Mouse (Mus musculus): ENCODE measurements around the gene Pofut2. TPM values are rescaled to one million over a fixed set of nuclear protein-coding genes. Genes with fewer than 3 reads are reported as not detected.
"Not testable (repeated sequence)": the region's sequence is repeated elsewhere in the genome, so short reads cannot be mapped to it uniquely, and the experiment has no call there.

The Pofut2 gene
- total RNA-seq, 2 experiments from 2014 or later = 45.8 to 48.2 TPM

DNA sequence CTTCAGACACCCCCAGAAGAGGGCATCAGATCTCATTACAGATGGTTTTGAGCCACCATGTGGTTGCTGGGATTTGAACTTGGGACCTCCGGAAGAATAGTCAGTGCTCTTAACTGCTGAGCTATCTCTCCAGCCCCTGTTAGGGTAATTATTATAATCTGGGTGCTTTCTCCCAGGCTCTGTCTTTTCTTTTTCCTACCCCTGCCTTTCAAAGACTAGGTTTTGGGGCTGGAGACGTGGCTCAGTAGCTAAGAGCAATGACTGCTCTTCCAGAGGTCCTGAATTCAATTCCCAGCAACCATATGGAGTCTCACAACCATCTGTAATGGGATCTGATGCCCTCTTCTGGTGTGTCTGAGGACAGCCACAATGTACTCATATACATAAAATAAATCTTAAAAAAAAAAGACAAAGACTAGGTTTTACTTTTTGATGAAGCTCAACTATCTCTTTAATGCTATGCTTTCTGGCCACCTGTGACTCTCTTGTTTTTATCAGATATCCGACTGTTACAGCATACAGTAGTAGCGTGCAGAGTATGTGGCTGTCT is 902 bp upstream of the Pofut2 start:
- intact Hi-C loops (cut with DNase I) = no loop called here
- no peak for DNase-seq

DNA sequence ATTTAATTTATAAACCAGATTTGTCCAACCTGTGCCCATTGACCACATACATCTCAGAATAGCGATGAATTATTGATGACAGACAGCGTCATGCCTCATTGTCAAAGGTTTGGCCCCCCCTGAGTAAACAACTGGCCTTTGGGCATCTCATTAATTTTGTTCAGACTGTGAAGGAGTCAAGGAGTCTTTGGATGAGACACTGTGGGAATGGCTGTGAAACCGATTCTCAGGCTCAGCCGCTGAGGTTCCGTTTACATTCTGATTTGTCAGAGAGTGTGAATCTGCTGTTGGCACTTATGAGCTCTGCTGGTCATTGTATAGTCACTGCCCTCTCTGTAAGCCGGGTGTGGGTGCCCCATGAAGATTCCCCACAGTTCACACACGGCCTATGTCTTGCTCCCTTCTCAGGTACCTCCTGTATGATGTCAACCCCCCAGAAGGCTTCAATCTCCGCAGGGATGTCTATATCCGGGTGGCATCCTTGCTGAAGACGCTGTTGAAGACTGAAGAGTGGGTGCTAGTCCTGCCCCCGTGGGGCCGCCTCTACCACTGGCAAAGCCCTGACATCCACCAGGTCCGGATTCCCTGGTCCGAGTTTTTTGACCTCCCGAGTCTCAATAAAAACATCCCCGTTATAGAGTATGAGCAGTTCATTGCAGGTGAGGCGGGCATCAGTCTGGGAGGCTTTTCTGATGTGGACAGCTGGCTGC is 1.3 kb downstream of the Pofut2 start:
- DNase-seq = no peak
- intact Hi-C loops (cut with DNase I) = no loop called here

GRCm38 (mm10) chr10:77266281-77266680 is 7.3 kb downstream of the Pofut2 start:
- intact Hi-C loops (cut with DNase I) = no loop called here
- DNase-seq = peak in 1 of 2 experiments; percentile 37

DNA sequence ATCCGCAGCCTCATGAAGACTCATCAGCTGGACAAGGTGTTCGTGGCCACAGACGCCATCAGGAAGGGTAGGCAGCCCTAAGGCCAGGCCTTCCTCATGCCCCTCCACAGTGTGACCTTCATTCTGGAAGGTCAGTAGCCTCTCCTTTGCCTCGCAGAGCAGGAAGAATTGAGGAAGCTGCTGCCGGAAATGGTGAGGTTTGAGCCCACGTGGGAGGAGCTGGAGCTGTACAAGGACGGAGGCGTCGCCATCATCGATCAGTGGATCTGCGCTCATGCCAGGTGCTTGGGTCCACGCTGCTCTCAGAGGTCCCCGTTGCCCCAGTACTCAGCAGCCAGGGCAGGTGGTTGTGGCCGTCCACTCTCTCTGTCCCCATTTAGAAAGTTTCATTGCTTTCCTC is 8.0 kb downstream of the Pofut2 start:
- intact Hi-C loops (cut with DNase I) = no loop called here
- no peak for DNase-seq

DNA sequence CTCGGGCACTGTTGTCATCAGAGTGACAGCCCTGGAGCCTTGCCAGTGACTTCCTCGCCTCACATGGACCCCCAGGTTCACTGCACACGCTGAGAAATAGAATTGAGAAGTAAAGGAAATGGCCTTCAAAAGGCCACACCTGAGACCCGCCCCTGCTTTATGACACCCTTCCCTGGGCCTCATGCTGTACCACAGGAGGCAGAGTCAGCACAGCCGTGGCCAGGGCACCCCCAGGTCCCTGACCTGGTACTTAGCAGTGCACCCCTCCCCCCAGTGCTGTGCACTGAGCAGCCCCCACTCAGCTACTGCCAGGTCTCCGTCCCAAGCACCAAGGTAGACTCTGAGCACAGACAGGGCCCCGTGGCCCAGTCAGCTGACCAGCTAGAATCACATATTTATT is 10.1 kb downstream of the Pofut2 start:
- intact Hi-C loops (cut with DNase I) = no loop called here
- DNase-seq = no peak

DNA sequence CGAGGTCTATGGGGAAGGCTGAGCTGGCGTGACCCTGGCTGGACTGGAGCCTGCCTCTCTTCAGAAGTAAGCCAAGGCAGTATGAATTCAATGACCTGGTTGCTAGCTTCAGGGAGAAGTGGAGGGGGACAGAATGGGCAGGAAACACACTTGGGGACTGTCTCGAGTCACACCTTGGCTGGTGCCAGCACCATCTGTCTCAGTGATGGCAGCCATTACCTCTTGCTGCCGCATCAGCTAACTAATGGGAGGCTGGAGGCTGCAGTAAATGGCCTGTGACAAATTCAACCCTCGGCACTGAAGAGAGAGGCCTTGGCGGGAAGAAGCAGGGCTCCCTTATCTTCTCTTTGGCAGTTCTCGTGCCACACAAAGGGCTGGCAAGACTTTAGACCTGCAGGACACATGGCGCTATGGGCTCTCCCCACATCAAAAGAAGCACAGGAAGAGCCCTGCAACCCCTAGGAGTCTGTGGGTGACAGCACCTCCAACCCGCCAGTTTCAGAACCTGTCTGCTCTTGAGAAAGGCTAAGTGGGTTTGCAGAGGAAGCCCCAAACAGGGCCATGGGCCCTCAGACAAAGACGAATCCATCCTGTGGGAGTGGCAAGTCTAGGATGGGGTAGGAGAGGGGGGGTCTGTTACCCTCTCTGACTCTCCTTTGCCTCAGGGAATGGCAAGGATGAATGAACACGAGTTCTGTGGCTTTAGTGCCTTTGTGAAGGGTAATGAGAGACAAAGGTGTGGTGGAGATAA is 14.1 kb downstream of the Pofut2 start:
- no peak for DNase-seq
- intact Hi-C loops (cut with DNase I) = no loop called here

GRCm38 (mm10) chr10:77273798-77274197 is 14.8 kb downstream of the Pofut2 start:
- DNase-seq = no peak
- intact Hi-C loops (cut with DNase I) = no loop called here

- intact Hi-C loops (cut with DNase I) = loop anchor here (1.0 to 5.0 kb wide), 2 partner anchors 227 to 285 kb away; no protein-coding TSS in a partner anchor
- DNase-seq = not testable (repeated sequence)
These were observed 23.1 kb downstream of the Pofut2 start for GRCm38 (mm10) chr10:77282085-77282484.

GRCm38 (mm10) chr10:77282822-77283221 is 23.8 kb downstream of the Pofut2 start:
- DNase-seq = peak; percentile 77 to 86
- intact Hi-C loops (cut with DNase I) = loop anchor here (1.0 to 5.0 kb wide), 3 partner anchors 70 to 284 kb away; no protein-coding TSS in a partner anchor

GRCm38 (mm10) chr10:77284832-77285231 is 25.8 kb downstream of the Pofut2 start:
- intact Hi-C loops (cut with DNase I) = loop anchor here (5.0 kb wide), 1 partner anchor 282 kb away; no protein-coding TSS in a partner anchor
- no peak for DNase-seq

DNA sequence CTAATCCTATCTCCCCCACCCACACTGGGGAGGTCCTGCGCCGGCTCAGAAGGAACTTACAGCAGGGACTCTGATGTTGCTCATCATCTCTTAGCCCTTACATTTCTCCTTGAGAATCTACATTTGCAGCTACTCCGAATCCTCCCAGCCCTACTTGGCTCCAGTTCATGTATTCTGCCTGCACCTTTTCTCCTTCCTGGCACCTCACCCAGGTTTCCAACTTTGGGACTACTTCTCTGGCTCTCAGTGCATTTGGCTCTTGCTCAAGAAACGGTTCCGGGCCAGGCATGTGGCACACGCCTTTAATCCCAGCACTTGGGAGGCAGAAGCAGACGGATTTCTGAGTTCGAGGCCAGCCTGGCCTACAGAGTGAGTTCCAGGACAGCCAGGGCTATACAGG is 28.6 kb downstream of the Pofut2 start:
- intact Hi-C loops (cut with DNase I) = no loop called here
- DNase-seq = no peak

GRCm38 (mm10) chr10:77288639-77289195 is 29.7 kb downstream of the Pofut2 start:
- intact Hi-C loops (cut with DNase I) = no loop called here
- DNase-seq = no peak

DNA sequence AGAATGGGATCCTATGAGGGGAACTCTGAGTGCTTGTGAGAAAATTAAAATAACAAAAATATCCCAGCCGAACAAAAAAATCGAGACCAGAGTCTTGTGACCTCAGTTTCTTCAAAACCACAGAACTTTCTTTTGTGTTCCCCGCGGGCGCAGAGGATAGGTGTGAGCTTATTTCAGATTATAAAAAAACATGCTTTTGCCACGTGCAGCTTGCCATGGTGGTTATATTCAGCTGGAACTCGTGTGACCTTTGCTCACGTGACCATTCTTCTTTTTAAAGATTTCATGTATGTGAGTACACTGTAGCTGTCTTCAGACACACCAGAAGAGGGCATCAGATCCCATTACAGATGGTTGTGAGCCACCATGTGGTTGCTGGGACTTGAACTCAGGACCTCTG is 30.5 kb downstream of the Pofut2 start:
- intact Hi-C loops (cut with DNase I) = no loop called here
- no peak for DNase-seq

DNA sequence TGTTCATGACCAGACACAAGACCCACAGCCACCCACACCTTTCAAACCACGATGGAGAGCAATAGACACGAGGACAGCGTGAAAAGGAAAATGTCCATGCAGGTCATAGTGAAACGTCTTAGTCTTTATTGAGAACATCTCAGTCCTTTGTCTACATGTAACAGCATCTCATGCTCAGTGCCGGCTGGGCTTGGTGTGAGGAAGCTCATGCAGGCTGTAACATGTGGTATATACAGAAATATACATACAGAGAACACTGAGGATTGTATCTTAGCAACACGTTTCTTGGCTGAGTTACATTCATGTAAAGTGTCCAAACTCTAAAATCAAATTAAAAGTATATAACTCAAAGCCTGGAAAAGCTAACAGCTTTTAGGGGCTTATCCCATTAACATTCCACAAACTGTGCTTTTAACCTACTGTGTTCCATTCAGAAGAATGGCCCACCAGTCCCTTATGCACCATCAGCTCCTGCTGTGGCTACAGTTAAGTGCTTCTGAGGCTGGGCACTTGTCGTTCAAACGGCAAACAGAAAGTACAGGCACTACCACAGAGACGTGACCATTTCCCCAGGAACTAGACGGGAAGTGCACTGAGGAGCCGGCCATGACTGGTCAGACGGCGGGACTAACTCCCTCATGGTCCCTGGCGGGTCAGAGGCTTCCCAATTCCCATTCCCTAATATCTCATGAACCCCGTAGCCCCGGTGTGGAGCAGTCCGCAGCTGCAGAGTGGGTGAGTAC is 31.8 kb downstream of the Pofut2 start:
- no peak for DNase-seq
- intact Hi-C loops (cut with DNase I) = no loop called here

GRCm38 (mm10) chr10:77294691-77295090 is 35.7 kb downstream of the Pofut2 start:
- peak; percentile 10 to 21 for DNase-seq
- intact Hi-C loops (cut with DNase I) = no loop called here

- DNase-seq = no peak
- intact Hi-C loops (cut with DNase I) = no loop called here
These were observed 39.6 kb downstream of the Pofut2 start for GRCm38 (mm10) chr10:77298621-77299020.

- no peak for DNase-seq
- intact Hi-C loops (cut with DNase I) = no loop called here
These were observed 40.2 kb downstream of the Pofut2 start for GRCm38 (mm10) chr10:77299194-77299593.

DNA sequence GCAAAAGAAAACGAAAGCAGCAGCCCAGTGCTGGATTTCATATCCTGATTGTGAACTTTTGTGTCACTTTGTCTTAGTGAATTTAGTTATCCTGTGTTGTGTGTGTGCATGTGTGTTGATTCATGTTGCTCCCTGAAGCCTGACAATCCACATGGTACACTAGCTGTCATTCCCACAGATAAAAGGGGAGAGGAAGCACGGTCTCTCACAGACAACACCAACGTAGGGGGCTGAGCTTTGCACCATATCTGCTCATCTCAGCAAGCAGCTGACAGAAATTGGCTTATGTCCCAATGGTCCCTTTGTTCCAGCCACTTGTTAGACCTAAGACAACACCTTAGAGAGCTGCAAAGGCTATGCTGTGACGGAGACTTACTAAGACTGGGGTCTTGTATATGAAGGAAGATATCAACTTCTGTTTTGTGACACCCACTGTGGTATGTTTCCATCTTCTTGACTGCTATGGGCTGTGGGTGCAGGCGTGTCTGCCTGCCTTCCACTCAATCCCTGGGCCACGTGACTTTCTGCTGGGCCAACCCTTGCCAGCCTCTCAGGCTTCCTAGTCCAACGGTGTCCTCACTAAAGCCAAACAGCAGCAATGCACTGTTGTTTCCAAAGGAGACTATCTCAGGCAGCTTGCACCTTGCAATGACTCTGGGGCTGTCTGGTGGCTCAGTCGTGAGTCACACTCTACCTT is 41.4 kb downstream of the Pofut2 start:
- intact Hi-C loops (cut with DNase I) = no loop called here

GRCm38 (mm10) chr10:77300934-77301297 is 41.9 kb downstream of the Pofut2 start:
- intact Hi-C loops (cut with DNase I) = no loop called here
- no peak for DNase-seq

More for the DNA sequence above, 41.4 kb downstream of the Pofut2 start:
- no peak for DNase-seq

DNA sequence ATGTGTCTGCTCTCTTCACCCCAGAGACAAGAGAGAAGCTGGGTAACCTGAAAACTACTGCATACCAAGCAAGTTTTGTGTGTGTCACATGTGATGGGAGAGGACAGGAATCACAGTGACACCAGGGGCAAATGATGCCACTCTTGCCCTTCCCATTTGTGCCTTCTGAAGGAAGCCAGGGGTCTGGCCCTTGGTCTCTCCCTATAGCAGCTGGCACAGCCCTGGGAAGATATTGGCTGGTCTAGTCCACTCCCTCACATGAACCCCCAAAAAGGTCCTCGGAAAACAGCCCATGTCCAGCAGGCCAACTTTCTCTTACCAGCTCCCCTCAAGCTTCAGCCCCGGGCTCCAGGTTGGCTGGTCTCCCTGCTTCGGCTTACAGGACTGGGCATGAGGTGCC is 45.3 kb downstream of the Pofut2 start:
- intact Hi-C loops (cut with DNase I) = no loop called here
- no peak for DNase-seq

Data from heart, postnatal 14 days (tissue).